Mouse (Mus musculus): Measurements from ENCODE around the gene Gsg1l. TPM values are rescaled to one million over a fixed set of nuclear protein-coding genes. Genes with fewer than 3 reads are reported as not detected.

Gene Gsg1l
- total and polyA plus RNA-seq, 2 experiments from 2014 or later: 17.8 to 42.7 TPM

DNA sequence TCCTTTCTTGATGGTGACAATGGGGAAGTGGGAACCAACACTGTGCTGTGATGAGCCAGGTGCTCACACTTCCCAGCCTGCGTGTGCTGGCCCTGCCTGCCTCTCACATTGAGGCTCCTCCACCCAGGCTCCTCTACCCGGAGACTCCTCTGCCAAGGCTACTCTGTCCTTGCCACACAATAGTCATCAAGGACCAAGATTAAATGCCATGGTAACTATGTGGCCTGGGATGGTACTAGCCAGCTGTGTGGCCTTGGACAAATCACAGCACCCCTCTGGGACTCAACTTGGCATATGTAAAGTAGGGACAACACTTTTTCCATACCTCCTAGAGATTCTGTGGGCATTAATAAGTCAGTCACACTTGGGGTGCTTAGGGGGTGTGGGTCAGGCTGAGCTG is 182.3 kb downstream of the Gsg1l start:
- DNase-seq (ENCODE audit: low spot score): no peak
- no peaks in the 10 kb centered on the region for H3K9me3 ChIP-seq (ENCODE audit: low read length)
- H3K27ac ChIP-seq (ENCODE audit: low read depth, low read length): no peak overlapping the region
- no peak for TF ChIP-seq CTCF (IDR thresholded peaks at IDR 0.05)
- H3K27me3 ChIP-seq (ENCODE audit: insufficient read depth, low read length): no peaks in the 10 kb centered on the region
- peaks cover 3% of the 10 kb centered on the region; the same call in 1 of the 2 replicates for H3K4me1 ChIP-seq (ENCODE audit: insufficient read depth, low read length)
- WGBS: 38% methylated on average over 2 of the region's 2 CpGs
- H3K9ac ChIP-seq (replicated peaks; ENCODE audit: low read length, poor library complexity, severe bottlenecking): no peak overlapping the region
- ATAC-seq (ENCODE audit: low FRiP score): no peak
- H3K4me3 ChIP-seq (ENCODE audit: low read depth, low read length): no peak overlapping the region
- no peak overlapping the region for H3K4me2 ChIP-seq (ENCODE audit: low read depth, low read length, poor library complexity, severe bottlenecking)
- H3K36me3 ChIP-seq (ENCODE audit: insufficient read depth, low read length): no peaks in the 10 kb centered on the region

DNA sequence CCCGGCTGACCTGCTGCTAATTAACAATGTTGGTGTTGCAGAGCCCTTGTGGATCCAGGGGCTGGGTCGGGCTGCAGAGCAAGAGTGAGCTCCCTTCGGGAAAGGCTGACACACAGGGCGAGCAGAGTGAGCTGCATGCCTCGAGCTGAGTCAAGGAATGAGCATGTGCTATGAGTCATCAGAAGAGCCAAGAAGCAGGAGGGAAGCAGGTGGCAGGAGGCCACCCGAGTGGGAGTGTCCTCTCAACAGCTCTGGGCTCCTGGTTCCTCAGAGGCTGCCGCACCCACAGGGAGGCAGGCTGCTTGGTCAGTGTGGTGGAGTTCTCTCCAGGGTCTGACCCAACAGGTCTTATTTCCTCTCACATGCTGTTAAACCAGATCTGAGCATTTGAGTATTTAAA is 183.2 kb downstream of the Gsg1l start:
- Histone ChIP-seq H3K27me3 (ENCODE audit: insufficient read depth, low read length) (no peaks in the 10 kb centered on the region), H3K36me3 (ENCODE audit: insufficient read depth, low read length) (no peaks in the 10 kb centered on the region), H3K9ac (replicated peaks; ENCODE audit: low read length, poor library complexity, severe bottlenecking) (no peak overlapping the region), H3K27ac (ENCODE audit: low read depth, low read length) (no peak overlapping the region), H3K4me2 (ENCODE audit: low read depth, low read length, poor library complexity, severe bottlenecking) (no peak overlapping the region), H3K4me1 (ENCODE audit: insufficient read depth, low read length) (peaks cover 3% of the 10 kb centered on the region; the same call in 1 of the 2 replicates), H3K9me3 (ENCODE audit: low read length) (no peaks in the 10 kb centered on the region), H3K4me3 (ENCODE audit: low read depth, low read length) (no peak overlapping the region)
- 63% methylated on average over 7 of the region's 7 CpGs for WGBS
- DNase-seq (ENCODE audit: low spot score): peak; percentile 39
- no peak for TF ChIP-seq CTCF (IDR thresholded peaks at IDR 0.05)
- ATAC-seq (ENCODE audit: low FRiP score): no peak

DNA sequence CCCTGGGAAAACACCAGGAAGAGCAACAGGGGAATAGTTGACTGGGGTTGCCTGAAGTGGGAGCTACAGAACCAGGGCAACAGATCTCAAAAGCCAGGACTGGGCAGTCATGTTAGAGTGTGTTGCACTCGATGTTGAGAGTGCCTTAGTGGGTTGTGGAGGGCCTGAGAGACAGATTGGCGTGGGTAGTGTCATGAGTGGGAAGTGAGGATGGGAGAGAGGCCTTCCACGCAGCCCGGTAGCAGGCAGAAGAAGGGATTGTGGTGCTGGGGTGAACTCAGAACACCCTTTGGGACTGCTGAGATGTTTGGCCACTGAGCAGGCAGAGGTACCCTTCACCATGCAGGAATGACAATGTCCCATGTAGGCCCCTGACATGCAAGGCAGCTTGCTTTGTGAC is 185.2 kb downstream of the Gsg1l start:
- no peak for TF ChIP-seq CTCF (IDR thresholded peaks at IDR 0.05)
- no peaks in the 10 kb centered on the region for H3K36me3 ChIP-seq (ENCODE audit: insufficient read depth, low read length)
- peaks cover 3% of the 10 kb centered on the region; the same call in 1 of the 2 replicates for H3K4me1 ChIP-seq (ENCODE audit: insufficient read depth, low read length)
- H3K9me3 ChIP-seq (ENCODE audit: low read length): no peaks in the 10 kb centered on the region
- H3K4me2 ChIP-seq (ENCODE audit: low read depth, low read length, poor library complexity, severe bottlenecking): no peak overlapping the region
- H3K4me3 ChIP-seq (ENCODE audit: low read depth, low read length): no peak overlapping the region
- DNase-seq (ENCODE audit: low spot score): no peak
- no peak overlapping the region for H3K27ac ChIP-seq (ENCODE audit: low read depth, low read length)
- 80% methylated on average over 4 of the region's 4 CpGs for WGBS
- no peak overlapping the region for H3K9ac ChIP-seq (replicated peaks; ENCODE audit: low read length, poor library complexity, severe bottlenecking)
- ATAC-seq (ENCODE audit: low FRiP score): no peak
- no peaks in the 10 kb centered on the region for H3K27me3 ChIP-seq (ENCODE audit: insufficient read depth, low read length)

DNA sequence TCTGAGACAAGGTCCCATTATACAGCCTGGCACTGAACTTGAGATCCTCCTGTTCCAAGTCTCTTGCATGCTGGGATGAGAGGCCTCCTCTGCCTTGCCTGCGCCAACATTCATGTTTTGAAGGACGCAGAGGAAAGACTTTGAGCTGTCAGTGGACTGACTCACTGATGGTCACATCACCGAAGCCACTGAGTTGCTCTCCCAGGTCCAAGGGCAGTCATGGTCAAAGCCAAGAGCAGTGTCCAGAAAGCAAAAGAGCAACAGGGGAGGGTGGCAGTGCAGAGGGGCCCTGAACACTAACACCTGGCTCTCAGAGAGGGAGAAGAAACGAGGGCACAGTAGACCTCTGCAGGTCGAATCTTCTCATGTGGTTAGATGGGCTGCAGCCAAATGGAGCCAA is 188.6 kb downstream of the Gsg1l start:
- ATAC-seq (ENCODE audit: low FRiP score) (no peak), DNase-seq (ENCODE audit: low spot score) (no peak)
- H3K27ac ChIP-seq (ENCODE audit: low read depth, low read length): no peak overlapping the region
- no peaks in the 10 kb centered on the region for H3K27me3 ChIP-seq (ENCODE audit: insufficient read depth, low read length)
- no peaks in the 10 kb centered on the region for H3K9me3 ChIP-seq (ENCODE audit: low read length)
- H3K4me1 ChIP-seq (ENCODE audit: insufficient read depth, low read length): no peaks in the 10 kb centered on the region
- 90% methylated on average over 5 of the region's 5 CpGs for WGBS
- no peak overlapping the region for H3K4me3 ChIP-seq (ENCODE audit: low read depth, low read length)
- TF ChIP-seq CTCF (IDR thresholded peaks at IDR 0.05): no peak
- no peak overlapping the region for H3K9ac ChIP-seq (replicated peaks; ENCODE audit: low read length, poor library complexity, severe bottlenecking)
- H3K4me2 ChIP-seq (ENCODE audit: low read depth, low read length, poor library complexity, severe bottlenecking): no peak overlapping the region
- no peaks in the 10 kb centered on the region for H3K36me3 ChIP-seq (ENCODE audit: insufficient read depth, low read length)

DNA sequence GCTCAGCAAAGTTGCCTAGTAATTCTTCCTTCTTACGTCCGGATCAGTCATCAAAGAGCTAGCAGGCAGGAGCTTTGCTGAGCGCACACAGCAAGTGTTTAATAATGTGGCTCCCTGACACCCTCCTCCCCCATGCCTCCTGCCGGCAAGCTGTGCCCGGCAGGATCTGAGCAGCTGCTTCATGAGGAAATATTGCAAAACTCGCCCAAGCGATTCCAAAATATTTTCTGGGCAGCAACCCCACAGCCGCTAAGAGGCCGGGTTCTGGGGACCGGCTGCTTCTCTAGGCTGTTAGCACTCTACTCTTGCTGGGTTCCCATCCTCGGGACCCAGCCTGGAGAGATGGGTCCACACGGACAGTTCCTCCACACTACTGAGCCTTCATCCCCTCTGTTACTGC is 193.8 kb downstream of the Gsg1l start:
- no peaks in the 10 kb centered on the region for H3K27me3 ChIP-seq (ENCODE audit: insufficient read depth, low read length)
- no peaks in the 10 kb centered on the region for H3K9me3 ChIP-seq (ENCODE audit: low read length)
- WGBS: 49% methylated on average over 12 of the region's 12 CpGs
- TF ChIP-seq CTCF (IDR thresholded peaks at IDR 0.05): peak; percentile 21; the same call in 1 of the 2 replicates
- H3K4me2 ChIP-seq (ENCODE audit: low read depth, low read length, poor library complexity, severe bottlenecking): no peak overlapping the region
- no peaks in the 10 kb centered on the region for H3K36me3 ChIP-seq (ENCODE audit: insufficient read depth, low read length)
- H3K4me1 ChIP-seq (ENCODE audit: insufficient read depth, low read length): peaks cover 4% of the 10 kb centered on the region
- no peak for ATAC-seq (ENCODE audit: low FRiP score)
- H3K27ac ChIP-seq (ENCODE audit: low read depth, low read length): no peak overlapping the region
- H3K4me3 ChIP-seq (ENCODE audit: low read depth, low read length): no peak overlapping the region
- no peak overlapping the region for H3K9ac ChIP-seq (replicated peaks; ENCODE audit: low read length, poor library complexity, severe bottlenecking)
- peak; percentile 56 for DNase-seq (ENCODE audit: low spot score)

DNA sequence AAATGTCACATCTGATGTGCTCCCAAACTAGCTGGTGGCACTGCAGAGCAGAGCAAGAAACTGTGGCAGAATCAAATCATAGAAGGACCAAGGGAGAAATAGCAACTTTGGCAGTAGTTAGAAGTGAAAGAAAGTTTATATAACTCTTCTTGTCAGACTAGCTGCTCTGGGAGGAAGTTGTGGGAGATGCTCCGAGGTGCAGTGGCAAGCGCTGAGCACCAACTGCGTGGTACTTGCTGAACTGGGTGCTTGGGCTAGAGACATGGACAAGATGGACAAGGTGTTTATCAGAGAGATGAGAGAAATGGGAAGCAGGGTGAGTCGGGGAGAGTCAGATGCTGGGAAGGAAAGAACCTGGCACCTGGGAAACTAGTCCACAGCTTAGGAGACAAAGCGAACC is 194.4 kb downstream of the Gsg1l start:
- H3K4me2 ChIP-seq (ENCODE audit: low read depth, low read length, poor library complexity, severe bottlenecking): no peak overlapping the region
- no peak overlapping the region for H3K4me3 ChIP-seq (ENCODE audit: low read depth, low read length)
- ATAC-seq (ENCODE audit: low FRiP score): no peak
- H3K36me3 ChIP-seq (ENCODE audit: insufficient read depth, low read length): no peaks in the 10 kb centered on the region
- H3K27me3 ChIP-seq (ENCODE audit: insufficient read depth, low read length): no peaks in the 10 kb centered on the region
- no peak for TF ChIP-seq CTCF (IDR thresholded peaks at IDR 0.05)
- H3K4me1 ChIP-seq (ENCODE audit: insufficient read depth, low read length): peaks cover 4% of the 10 kb centered on the region
- H3K27ac ChIP-seq (ENCODE audit: low read depth, low read length): no peak overlapping the region
- no peaks in the 10 kb centered on the region for H3K9me3 ChIP-seq (ENCODE audit: low read length)
- H3K9ac ChIP-seq (replicated peaks; ENCODE audit: low read length, poor library complexity, severe bottlenecking): no peak overlapping the region
- WGBS: 86% methylated on average over 5 of the region's 5 CpGs
- DNase-seq (ENCODE audit: low spot score): no peak

Data from midbrain, postnatal 0 days (tissue).